Mouse (Mus musculus) layer of hippocampus, adult 2 months (tissue): Measurements from ENCODE around the gene Ccnd3. TPM values are rescaled to one million over a fixed set of nuclear protein-coding genes. Genes with fewer than 3 reads are reported as not detected.

ENCODE experiments used
- DNase-seq, 2 experiments: peaks; one replicate each; pipeline ENCODE4 v3.0.0; 2022; ENCODE audit warnings: low spot score in 2 of 2
- H3K27ac ChIP-seq: fragments of 200-600 bp; 2 replicates; pipeline ENCODE4 v1.8.1; 2022
- H3K4me3 ChIP-seq: fragments of 200-600 bp; 2 replicates; pipeline ENCODE4 v1.8.1; 2022; ENCODE audit warnings: mild to moderate bottlenecking
- CTCF ChIP-seq: fragments of 200-600 bp; conservative IDR thresholded peaks from 2 replicates; pipeline ENCODE4 v1.8.1; 2022; ENCODE audit warnings: antibody characterized with exemption, mild to moderate bottlenecking, moderate library complexity
- total RNA-seq, 2 experiments: library from RNA; stranded (reverse); gene quantifications; 2 replicates each; pipeline ENCODE4 v1.2.3; 2021

Ccnd3 gene
- total RNA-seq, 2 experiments from 2014 or later = 33.9 to 41.8 TPM

- no peak for TF ChIP-seq CTCF
These were observed 35.2 kb upstream of the Ccnd3 start for GRCm38 (mm10) chr17:47469642-47470041.

GRCm38 (mm10) chr17:47470121-47470520, 34.7 kb upstream of the Ccnd3 start:
- H3K27ac ChIP-seq = no peak overlapping the region
- no peak for TF ChIP-seq CTCF
- DNase-seq = no peak
- no peak overlapping the region for H3K4me3 ChIP-seq

More at GRCm38 (mm10) chr17:47469642-47470041, 35.2 kb upstream of the Ccnd3 start:
- no peak overlapping the region for H3K27ac ChIP-seq
- DNase-seq = no peak
- no peak overlapping the region for H3K4me3 ChIP-seq

GRCm38 (mm10) chr17:47470686-47471085, 34.2 kb upstream of the Ccnd3 start:
- DNase-seq = peak in 1 of 2 experiments; percentile 29
- Histone ChIP-seq H3K4me3 (no peak overlapping the region), H3K27ac (no peak overlapping the region)
- no peak for TF ChIP-seq CTCF

- no peak for DNase-seq
- H3K27ac ChIP-seq = no peak overlapping the region
- no peak for TF ChIP-seq CTCF
- no peak overlapping the region for H3K4me3 ChIP-seq
These were observed 32.2 kb upstream of the Ccnd3 start for GRCm38 (mm10) chr17:47472435-47473350.

GRCm38 (mm10) chr17:47473434-47473974, 31.3 kb upstream of the Ccnd3 start:
- H3K27ac ChIP-seq = no peak overlapping the region
- peak in 1 of 2 experiments; percentile 67 for DNase-seq
- peak; percentile 93 for TF ChIP-seq CTCF

GRCm38 (mm10) chr17:47474250-47474649, 30.6 kb upstream of the Ccnd3 start:
- H3K4me3 ChIP-seq = no peak overlapping the region
- H3K27ac ChIP-seq = no peak overlapping the region
- DNase-seq = no peak
- no peak for TF ChIP-seq CTCF

More at GRCm38 (mm10) chr17:47473434-47473974, 31.3 kb upstream of the Ccnd3 start:
- H3K4me3 ChIP-seq = no peak overlapping the region

- Histone ChIP-seq H3K27ac (no peak overlapping the region), H3K4me3 (no peak overlapping the region)
- TF ChIP-seq CTCF = no peak
- no peak for DNase-seq
These were observed 29.7 kb upstream of the Ccnd3 start for GRCm38 (mm10) chr17:47475181-47475580.

GRCm38 (mm10) chr17:47475714-47476113, 29.1 kb upstream of the Ccnd3 start:
- Histone ChIP-seq H3K4me3 (no peak overlapping the region), H3K27ac (no peak overlapping the region)
- DNase-seq = no peak
- TF ChIP-seq CTCF = peak; percentile 63

GRCm38 (mm10) chr17:47479887-47480286, 25.0 kb upstream of the Ccnd3 start:
- no peak for DNase-seq
- H3K4me3 ChIP-seq = no peak overlapping the region
- H3K27ac ChIP-seq = no peak overlapping the region
- no peak for TF ChIP-seq CTCF

- no peak overlapping the region for H3K4me3 ChIP-seq
- H3K27ac ChIP-seq = no peak overlapping the region
- TF ChIP-seq CTCF = peak; percentile 79
- peak in 1 of 2 experiments; percentile 58 for DNase-seq
These were observed 22.4 kb upstream of the Ccnd3 start for GRCm38 (mm10) chr17:47482401-47482800.

- no peak for TF ChIP-seq CTCF
- Histone ChIP-seq H3K4me3 (no peak overlapping the region), H3K27ac (no peak overlapping the region)
- DNase-seq = no peak
These were observed 20.5 kb upstream of the Ccnd3 start for GRCm38 (mm10) chr17:47484241-47484921.

GRCm38 (mm10) chr17:47484993-47485392, 19.9 kb upstream of the Ccnd3 start:
- H3K4me3 ChIP-seq = no peak overlapping the region
- DNase-seq = no peak
- no peak overlapping the region for H3K27ac ChIP-seq

GRCm38 (mm10) chr17:47485791-47486190, 19.1 kb upstream of the Ccnd3 start:
- Histone ChIP-seq H3K27ac (no peak overlapping the region), H3K4me3 (no peak overlapping the region)
- TF ChIP-seq CTCF = no peak
- DNase-seq = no peak

More at GRCm38 (mm10) chr17:47484993-47485392, 19.9 kb upstream of the Ccnd3 start:
- no peak for TF ChIP-seq CTCF
